Mouse (Mus musculus) layer of hippocampus, adult 2 months (tissue): ENCODE results near the gene Rab26. TPM values are rescaled to one million over a fixed set of nuclear protein-coding genes. Genes with fewer than 3 reads are reported as not detected.

ENCODE experiments used
- DNase-seq, 2 experiments: peaks; one replicate each; pipeline ENCODE4 v3.0.0; 2022; ENCODE audit warnings: low spot score in 2 of 2
- H3K27ac ChIP-seq: fragments of 200-600 bp; 2 replicates; pipeline ENCODE4 v1.8.1; 2022
- H3K4me3 ChIP-seq: fragments of 200-600 bp; 2 replicates; pipeline ENCODE4 v1.8.1; 2022; ENCODE audit warnings: mild to moderate bottlenecking
- CTCF ChIP-seq: fragments of 200-600 bp; conservative IDR thresholded peaks from 2 replicates; pipeline ENCODE4 v1.8.1; 2022; ENCODE audit warnings: antibody characterized with exemption, mild to moderate bottlenecking, moderate library complexity
- total RNA-seq, 2 experiments: library from RNA; stranded (reverse); gene quantifications; 2 replicates each; pipeline ENCODE4 v1.2.3; 2021

Rab26 gene
- total RNA-seq, 2 experiments from 2014 or later = 78.2 to 82.2 TPM

DNA sequence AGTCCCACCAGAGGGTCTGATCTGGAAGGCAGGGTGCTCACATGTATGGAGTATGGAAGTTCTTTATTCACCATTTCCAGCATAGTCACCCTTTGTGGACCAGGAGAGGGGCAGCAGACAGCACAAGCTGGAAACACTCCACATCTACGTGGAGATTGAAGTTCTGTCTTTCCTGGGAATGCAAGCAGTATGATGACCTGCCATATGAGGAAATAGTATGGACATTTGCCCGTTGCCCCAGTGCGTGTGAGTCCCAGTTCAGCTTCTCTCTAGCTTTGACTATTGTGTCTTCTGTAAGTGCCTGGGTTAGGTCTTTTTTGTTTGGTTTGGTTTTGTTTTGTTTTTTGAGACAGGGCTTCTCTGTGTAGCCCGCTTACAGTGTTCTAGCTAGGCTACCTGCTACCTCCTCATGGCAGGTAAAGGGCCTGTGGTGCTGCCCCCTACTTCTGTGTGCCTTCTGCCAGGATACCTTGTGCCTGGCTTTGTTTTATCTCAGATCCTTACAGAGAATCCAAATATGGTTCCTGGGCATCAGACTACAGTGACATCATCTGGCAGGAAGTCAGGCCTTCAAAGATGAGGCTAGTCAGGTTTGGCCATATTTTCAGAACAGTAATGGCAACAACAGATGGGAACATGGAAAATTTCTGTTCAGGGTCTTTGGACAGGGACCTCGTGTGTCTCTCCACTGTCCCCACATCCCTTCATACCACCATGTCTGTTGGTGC is 26.5 kb upstream of the Rab26 start:
- DNase-seq = no peak
- H3K27ac ChIP-seq = peak overlapping the region; percentile 92; the same call in 1 of the 2 replicates
- no peak overlapping the region for H3K4me3 ChIP-seq
- TF ChIP-seq CTCF = no peak

- Histone ChIP-seq H3K4me3 (no peak overlapping the region; the same call in 1 of the 2 replicates), H3K27ac (peak overlapping the region; percentile 92)
- no peak for DNase-seq
- no peak for TF ChIP-seq CTCF
These were observed 25.1 kb upstream of the Rab26 start for GRCm38 (mm10) chr17:24559146-24559545.

GRCm38 (mm10) chr17:24558600-24559099 is 24.6 kb upstream of the Rab26 start:
- no peak for TF ChIP-seq CTCF
- no peak for DNase-seq

DNA sequence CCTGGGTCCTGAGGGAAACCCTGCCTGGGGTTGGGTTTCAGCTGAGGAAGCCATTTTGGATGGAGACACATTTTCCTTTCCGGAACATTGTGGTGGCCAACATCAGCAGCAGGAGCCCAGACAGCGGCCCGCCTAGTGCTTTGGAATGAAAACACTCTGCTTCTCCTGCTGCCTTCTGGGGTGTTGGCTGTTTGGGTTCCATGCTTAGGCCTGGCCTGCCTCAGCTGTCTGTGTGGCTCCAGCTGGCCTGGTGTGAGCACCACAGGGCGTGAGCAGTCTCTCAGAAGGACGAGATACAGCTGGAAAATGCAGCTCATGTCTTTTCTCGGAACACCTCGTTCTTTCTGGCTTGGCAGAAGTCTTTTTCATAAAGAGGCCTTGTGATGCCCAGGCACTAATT is 23.1 kb upstream of the Rab26 start:
- Histone ChIP-seq H3K27ac (peak overlapping the region; percentile 92), H3K4me3 (no peak overlapping the region)
- DNase-seq = no peak
- no peak for TF ChIP-seq CTCF

More at GRCm38 (mm10) chr17:24558600-24559099, 24.6 kb upstream of the Rab26 start:
- H3K27ac ChIP-seq = peak overlapping the region; percentile 92
- H3K4me3 ChIP-seq = peak overlapping the region; percentile 30; the same call in 1 of the 2 replicates

DNA sequence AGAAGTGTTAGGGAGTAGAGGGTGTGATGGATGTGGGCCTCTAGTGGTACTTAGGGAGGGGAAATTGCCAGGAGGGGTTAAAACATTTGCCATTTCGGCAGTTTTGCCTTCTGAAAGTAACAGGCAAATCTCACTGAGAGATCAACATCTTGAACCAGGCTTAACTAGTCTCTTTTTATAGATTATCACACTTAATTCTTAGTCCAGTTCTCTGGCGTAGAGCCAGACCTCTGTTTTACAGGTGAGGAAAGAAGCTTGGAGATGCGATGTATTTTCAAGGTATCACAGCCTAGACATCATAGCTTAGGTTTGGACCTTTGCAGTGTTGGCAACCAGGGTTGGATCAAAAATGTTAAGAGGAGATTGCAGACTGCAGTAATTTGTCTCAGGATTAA is 17.0 kb upstream of the Rab26 start:
- TF ChIP-seq CTCF = no peak
- peak overlapping the region; percentile 82 for H3K4me3 ChIP-seq
- no peak for DNase-seq

GRCm38 (mm10) chr17:24550416-24551049 is 16.5 kb upstream of the Rab26 start:
- Histone ChIP-seq H3K27ac (peak overlapping the region; percentile 99), H3K4me3 (peak overlapping the region; percentile 82)
- DNase-seq = peak; percentile 65 to 82
- TF ChIP-seq CTCF = 0 out of 2 replicates have a peak, but pooled peaks have one; percentile 21

More for the DNA sequence above, 17.0 kb upstream of the Rab26 start:
- H3K27ac ChIP-seq = peak overlapping the region; percentile 99

- DNase-seq = peak; percentile 98 to 99
- 0 out of 2 replicates have a peak, but pooled peaks have one; percentile 7 for TF ChIP-seq CTCF
- H3K4me3 ChIP-seq = peak within 1 kb of the TSS; percentile 82
- peak within 1 kb of the TSS; percentile 99 for H3K27ac ChIP-seq
These were observed 15.8 kb upstream of the Rab26 start, which contains the start of gene Pkd1 for GRCm38 (mm10) chr17:24549618-24550415. TSS of gene Pkd1 (plus strand) at chr17:24549834.

DNA sequence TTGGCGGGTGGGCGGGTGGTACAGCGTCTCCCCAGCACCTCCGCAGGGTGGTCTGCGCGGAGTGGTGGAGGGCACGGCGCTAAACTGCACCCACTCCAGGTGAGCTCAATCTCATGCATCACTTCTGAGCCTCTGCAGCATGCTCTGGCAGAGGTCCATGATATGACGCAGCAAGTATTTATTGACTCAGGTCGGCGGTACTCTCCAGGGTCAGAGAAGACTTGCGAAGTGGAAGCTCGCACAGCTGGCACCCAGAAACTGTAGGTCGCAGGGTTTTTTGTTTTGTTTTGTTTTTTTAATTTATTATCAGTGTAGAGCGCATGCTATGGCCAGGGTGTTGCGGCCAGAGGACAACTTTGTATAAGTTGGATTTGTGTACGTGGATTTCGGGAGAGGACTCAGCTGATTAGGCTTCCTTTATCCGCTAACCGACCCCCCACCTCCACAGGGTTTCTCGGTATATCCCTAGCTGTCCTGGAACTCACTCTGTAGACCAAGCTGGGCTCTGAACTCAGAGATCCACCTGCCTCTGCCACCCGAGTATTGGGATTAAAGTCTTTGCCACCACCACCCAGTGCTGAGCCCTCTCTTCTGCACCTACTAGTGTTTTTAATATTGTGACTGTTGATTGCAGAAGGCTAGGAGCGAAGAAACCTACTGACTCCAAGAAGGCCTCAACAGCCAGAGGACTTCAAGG is 15.1 kb upstream of the Rab26 start:
- peak overlapping the region; percentile 57 for H3K4me3 ChIP-seq
- peak in 1 of 2 experiments; percentile 51 for DNase-seq
- H3K27ac ChIP-seq = peak overlapping the region; percentile 91
- TF ChIP-seq CTCF = no peak

DNA sequence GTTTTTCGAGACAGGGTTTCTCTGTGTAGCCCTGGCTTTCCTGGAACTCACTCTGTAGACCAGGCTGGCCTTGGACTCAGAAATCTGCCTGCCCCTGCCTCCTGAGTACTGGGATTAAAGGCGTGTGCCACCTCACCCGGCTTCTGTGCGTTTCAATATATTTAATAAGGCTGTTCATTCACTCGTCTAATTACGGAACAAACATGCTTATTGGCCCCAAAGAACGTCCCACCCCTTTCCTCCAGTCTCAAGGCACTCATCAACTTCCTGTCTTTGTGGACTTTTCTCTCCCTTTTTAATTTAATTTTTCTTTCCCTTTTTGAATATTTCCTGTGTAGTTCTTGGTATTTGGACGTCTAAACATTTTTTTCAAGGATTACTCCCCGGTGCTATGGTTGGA is 14.4 kb upstream of the Rab26 start:
- Histone ChIP-seq H3K4me3 (peak overlapping the region; percentile 57), H3K27ac (peak overlapping the region; percentile 91)
- TF ChIP-seq CTCF = no peak
- DNase-seq = no peak

- no peak for TF ChIP-seq CTCF
- H3K27ac ChIP-seq = no peak overlapping the region
- DNase-seq = no peak
- H3K4me3 ChIP-seq = no peak overlapping the region
These were observed 12.2 kb upstream of the Rab26 start for GRCm38 (mm10) chr17:24546234-24546633.

DNA sequence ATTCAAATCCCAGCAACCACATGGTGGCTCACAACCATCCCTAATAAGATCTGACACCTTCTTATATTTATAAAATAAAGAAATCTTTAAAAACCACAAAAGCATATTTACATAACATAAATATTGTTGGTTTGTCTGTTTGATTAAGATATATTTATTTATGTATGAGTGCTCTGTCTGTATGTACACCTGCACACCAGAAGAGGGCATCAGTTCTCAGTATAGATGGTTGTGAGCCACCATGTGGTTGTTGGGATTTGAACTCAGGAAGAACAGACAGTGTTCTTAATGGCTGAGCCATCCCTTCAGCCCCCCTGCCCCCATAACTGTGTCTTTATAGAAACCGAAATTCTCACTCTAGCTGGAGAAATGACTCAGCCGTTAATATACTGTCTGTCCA is 11.2 kb upstream of the Rab26 start:
- Histone ChIP-seq H3K4me3 (no peak overlapping the region), H3K27ac (no peak overlapping the region)
- TF ChIP-seq CTCF = peak; percentile 60
- DNase-seq = no peak

DNA sequence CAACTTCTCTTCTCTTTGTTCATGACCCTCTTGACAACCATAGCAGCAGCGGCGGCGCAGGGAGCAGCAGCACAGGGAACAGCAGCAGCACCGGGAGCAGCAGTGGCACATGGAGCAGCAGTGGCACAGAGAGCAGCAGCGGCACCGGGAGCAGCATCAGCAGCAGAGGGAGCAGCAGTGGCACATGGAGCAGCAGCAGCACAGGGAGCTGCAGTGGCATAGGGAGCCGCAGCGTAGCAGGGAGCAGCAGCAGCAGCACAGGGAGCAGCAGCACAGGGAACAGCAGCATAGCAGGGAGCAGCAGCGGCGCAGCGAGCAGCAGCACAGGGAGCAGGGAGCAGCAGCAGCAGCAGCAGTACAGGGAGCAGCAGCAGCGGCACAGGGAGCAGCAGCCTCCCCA is 10.6 kb upstream of the Rab26 start:
- Histone ChIP-seq H3K4me3 (no peak overlapping the region), H3K27ac (no peak overlapping the region)
- DNase-seq = no peak
- TF ChIP-seq CTCF = no peak
